Mouse (Mus musculus): ENCODE measurements at regions not wholly inside any gene's neighbourhood (a gene's known extent, or its start where the extent isn't known, plus 50 kb on each side); places are given as distances from the start of the nearest gene placed in this dataset.

- no peak for DNase-seq
Measured at GRCm38 (mm10) chr14:80485149-80485548, 501.3 kb downstream of the Olfm4 start.

- DNase-seq: no peak
Measured at GRCm38 (mm10) chr14:80486605-80487004, 502.7 kb downstream of the Olfm4 start.

GRCm38 (mm10) chr14:80492043-80492900 lies 508.4 kb downstream of the Olfm4 start:
- DNase-seq: no peak

- no peak for DNase-seq
Measured at GRCm38 (mm10) chr14:80492901-80493279, 509.0 kb downstream of the Olfm4 start.

- no peak for DNase-seq
Measured at GRCm38 (mm10) chr14:80504351-80504750, 520.5 kb downstream of the Olfm4 start.

GRCm38 (mm10) chr14:80516626-80517025 lies 532.7 kb downstream of the Olfm4 start:
- no peak for DNase-seq

- DNase-seq: no peak
Measured at GRCm38 (mm10) chr14:80521216-80521615, 537.3 kb downstream of the Olfm4 start.

- DNase-seq: no peak
Measured at GRCm38 (mm10) chr14:80521631-80522030, 537.8 kb downstream of the Olfm4 start.

- DNase-seq: no peak
Measured at GRCm38 (mm10) chr14:80522536-80522935, 538.7 kb downstream of the Olfm4 start.

GRCm38 (mm10) chr14:80528419-80529028 lies 544.6 kb downstream of the Olfm4 start:
- no peak for DNase-seq

GRCm38 (mm10) chr14:80536044-80536745 lies 552.3 kb downstream of the Olfm4 start:
- peak; percentile 1 for DNase-seq

GRCm38 (mm10) chr14:80559950-80560349 lies 576.1 kb downstream of the Olfm4 start:
- no peak for DNase-seq
